Mouse (Mus musculus): ENCODE data around the gene Pigv. TPM values are rescaled to one million over a fixed set of nuclear protein-coding genes. Genes with fewer than 3 reads are reported as not detected.
"Not testable (repeated sequence)": the region's sequence is repeated elsewhere in the genome, so short reads cannot be mapped to it uniquely, and the experiment has no call there.

The Pigv gene
- total RNA-seq, 2 experiments from 2014 or later, result 8.3 to 9.6 TPM

DNA sequence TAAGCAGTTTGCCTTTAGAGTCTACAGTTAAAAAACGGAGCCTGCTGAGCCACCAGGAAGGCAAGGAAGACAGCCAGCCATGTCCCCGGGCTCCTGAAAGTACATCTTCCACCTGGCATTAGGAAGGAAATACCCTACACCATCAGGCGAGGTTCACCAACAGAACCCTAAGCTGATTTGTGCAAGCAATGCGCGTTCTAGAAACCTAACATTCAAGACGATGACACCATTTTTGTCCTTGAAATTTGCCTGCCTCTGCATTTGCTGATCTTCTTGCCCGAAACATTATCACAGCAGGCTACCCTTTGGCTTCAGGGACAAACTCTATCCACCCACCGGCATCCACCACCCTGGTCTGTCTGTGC lies 1.9 kb upstream of the Pigv start:
- intact Hi-C loops (cut with DNase I), result loop anchor here (5.0 kb wide), 1 partner anchor 33 kb away; no protein-coding TSS in a partner anchor
- DNase-seq (ENCODE audit: low spot score in 2 of 2), result no peak

DNA sequence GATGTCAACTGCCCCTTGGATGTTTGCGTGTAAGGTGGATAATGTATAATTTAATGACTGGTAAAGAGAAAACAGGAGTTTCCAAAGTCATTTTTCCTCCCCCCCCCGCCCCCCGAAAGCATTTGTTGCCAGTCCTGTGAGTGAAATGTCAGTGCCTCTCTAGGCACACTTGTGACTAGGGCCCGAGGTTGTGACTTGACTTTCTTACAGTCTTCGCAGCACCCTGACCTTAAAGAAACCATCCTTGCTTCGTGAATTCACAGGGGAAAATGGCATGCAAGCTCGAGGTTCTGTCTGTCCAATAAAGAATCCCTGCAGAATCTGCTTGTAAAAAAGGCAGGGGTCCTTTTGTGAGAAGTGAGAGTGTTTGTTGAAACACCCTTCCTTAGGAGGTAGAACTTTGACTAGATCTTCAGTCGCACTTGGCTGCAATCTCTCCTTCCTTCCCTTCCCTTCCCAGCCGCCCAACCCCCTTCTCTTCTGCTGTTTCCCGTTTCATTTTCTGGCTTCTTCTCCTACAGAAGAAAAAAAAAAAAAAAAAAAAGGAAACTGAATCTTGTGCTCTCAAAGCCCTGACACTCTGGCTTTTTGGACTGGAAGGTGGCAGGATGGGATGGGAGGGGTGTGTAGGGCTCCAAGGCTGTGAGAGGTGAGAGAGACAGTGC lies 1.4 kb upstream of the Pigv start:
- intact Hi-C loops (cut with DNase I), result loop anchor here (5.0 kb wide), 1 partner anchor 34 kb away; no protein-coding TSS in a partner anchor
- peak in 1 of 2 experiments; percentile 35 for DNase-seq (ENCODE audit: low spot score in 2 of 2)

DNA sequence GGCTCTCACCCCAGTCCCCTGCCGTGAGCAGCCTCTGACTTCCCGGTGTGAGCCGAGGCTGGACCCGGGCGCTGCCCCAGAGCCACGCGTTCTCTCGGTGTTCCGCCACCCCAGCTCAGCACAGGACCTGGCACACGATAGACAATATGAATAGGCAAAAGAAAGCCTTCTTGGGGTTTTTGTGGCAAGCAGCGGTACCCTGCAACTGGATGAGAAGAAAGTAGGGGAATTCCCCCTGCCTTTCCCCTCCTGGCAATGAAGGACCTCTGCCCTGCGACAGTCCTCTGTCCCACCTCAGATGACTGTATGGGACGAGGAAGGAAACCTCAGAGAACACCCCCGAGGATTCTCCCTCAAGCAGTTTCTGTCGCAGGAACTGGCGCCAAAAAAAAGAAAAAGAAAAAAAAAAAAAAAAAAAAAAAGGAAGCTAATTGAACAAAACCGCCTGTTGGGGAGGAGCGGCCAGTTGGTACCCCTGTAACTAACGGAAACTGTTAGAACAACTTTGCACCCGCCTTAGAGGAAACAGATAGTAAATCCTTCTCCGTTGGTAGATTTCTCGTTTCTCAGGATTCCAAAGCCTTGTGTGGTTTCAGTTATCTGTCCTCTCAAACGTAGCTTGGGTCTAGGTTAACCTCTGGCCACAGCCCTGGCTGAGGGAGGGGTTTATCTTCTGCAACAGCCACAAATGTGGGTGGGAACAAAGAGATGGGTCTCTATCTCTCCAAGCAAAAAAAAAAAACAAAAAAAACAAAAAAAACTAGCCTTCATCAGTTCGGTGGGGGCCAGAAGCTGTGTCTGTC lies 599 bp upstream of the Pigv start:
- DNase-seq (ENCODE audit: low spot score in 2 of 2), result no peak

GRCm38 (mm10) chr4:133671184-133671880 lies 1.1 kb downstream of the Pigv start:
- intact Hi-C loops (cut with DNase I), result loop anchor here (1.0 to 5.0 kb wide), 2 partner anchors 36 to 158 kb away; no protein-coding TSS in a partner anchor
- peak; percentile 77 to 81 for DNase-seq (ENCODE audit: low spot score in 2 of 2)

More for the DNA sequence above, 599 bp upstream of the Pigv start:
- intact Hi-C loops (cut with DNase I), result loop anchor here (1.0 to 5.0 kb wide), 3 partner anchors 34 to 140 kb away; no protein-coding TSS in a partner anchor

DNA sequence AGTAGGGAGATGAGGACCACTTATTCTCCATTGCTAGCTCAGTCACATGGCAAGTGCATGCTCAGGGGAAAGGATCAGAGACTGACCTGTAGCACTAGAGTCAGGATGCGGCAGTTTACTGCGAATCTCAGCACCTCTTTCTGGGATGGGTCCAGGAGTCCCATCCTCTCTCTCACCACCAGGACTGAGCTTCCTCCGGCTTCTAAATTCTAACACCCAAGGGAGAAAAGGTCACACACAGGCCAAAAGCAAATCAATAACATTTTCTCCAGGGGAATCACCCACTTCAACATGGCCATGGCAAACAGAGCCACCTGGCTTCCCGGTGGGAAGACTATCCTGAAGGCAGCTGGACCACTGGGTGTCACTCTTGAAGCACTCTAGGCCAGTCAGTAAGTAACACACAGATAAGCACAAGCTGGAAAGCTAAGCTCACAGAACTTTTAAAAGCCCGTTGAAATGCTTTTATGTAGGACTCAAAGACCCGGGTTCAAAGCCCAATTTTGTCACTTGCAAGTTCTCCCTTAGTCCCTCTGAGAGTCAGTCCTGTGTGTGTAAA lies 2.7 kb downstream of the Pigv start:
- DNase-seq (ENCODE audit: low spot score in 2 of 2), result no peak
- intact Hi-C loops (cut with DNase I), result loop anchor here (5.0 kb wide), 2 partner anchors 38 to 243 kb away; no protein-coding TSS in a partner anchor

GRCm38 (mm10) chr4:133668537-133668936 lies 3.9 kb downstream of the Pigv start:
- no peak for DNase-seq (ENCODE audit: low spot score in 2 of 2)
- intact Hi-C loops (cut with DNase I), result loop anchor here (5.0 kb wide), 1 partner anchor 244 kb away; no protein-coding TSS in a partner anchor

DNA sequence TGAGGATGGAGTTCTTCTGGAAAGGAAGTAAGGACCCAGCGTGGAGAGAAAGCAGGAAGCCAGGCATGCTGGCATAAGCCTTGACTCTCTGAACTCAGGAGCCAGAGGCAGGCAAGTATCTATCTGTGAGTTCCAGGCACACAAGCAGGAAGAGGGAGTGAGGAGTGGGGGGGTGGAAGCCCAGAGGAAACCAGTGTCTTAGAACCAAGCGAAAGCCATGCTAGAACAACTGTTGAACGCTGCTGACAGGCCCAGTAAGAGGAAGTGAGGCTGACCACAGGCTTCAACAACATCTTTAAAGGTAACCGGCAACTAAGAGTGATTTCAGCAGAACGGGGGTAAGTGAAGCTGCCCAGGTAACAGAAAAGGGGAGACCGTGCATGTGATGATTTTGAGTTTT lies 6.2 kb downstream of the Pigv start:
- intact Hi-C loops (cut with DNase I), result loop anchor here (5.0 kb wide), 1 partner anchor 246 kb away; no protein-coding TSS in a partner anchor
- DNase-seq (ENCODE audit: low spot score in 2 of 2), result no peak

DNA sequence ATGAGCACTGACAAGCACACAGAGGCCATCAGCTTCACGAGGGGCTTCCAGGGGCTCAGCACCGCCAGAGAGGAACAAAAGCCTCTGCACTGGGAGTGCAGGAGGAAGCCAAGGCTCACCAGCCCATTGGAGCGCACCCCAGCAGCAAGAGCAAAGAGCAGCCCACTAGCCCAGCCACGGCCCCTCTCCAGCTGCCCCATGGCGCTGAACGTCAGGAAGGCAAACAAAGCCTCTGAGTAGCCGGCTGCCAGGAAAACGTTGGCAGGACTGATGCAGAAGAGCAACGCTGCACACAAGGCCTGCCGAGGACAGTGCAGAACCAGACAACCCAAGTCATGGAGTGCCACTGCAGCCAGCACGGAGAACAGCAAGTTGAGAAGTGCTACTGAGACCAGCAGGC lies 7.3 kb downstream of the Pigv start:
- intact Hi-C loops (cut with DNase I), result loop anchor here (5.0 kb wide), 1 partner anchor 247 kb away; no protein-coding TSS in a partner anchor
- DNase-seq (ENCODE audit: low spot score in 2 of 2), result no peak

DNA sequence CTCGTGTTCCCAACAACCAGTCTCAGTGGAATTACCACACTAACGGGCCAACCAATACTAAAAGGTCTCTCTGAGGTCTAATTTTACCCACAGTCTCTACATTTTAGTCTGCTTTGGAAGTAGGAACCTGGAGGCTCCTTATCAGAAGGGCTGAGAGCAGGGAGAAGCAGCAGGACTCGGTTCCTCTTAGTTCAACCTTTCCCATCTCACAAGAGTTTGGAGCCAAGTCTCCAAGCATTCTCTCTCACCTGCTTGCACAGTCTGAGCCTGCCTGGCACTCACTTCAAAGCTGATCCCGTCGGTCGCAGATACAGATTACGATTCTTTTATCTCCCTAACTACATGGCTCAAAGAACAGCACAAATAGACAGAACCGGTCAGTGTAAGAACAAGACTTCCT lies 9.5 kb downstream of the Pigv start:
- intact Hi-C loops (cut with DNase I), result no loop called here
- no peak for DNase-seq (ENCODE audit: low spot score in 2 of 2)

DNA sequence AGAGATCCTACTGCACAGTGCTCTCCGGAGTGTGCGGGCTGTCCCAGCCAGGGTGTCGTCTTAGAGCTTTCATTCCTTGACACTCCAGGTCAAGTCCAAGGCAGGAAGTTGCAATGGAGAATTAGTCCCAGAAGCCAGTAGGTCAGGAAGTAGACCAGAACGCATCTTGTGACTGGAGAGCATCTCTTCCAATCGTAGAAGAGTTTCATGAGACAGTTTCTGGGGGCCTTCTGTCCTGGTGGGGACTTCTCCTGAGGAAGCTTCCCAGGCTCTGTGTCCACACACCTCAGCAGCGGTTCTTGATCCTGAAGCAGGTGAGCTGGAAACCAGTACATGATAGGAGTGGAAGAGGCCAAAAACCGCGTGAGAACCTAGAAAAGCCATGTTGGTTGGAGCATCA lies 10.0 kb downstream of the Pigv start:
- intact Hi-C loops (cut with DNase I), result no loop called here
- no peak for DNase-seq (ENCODE audit: low spot score in 2 of 2)

DNA sequence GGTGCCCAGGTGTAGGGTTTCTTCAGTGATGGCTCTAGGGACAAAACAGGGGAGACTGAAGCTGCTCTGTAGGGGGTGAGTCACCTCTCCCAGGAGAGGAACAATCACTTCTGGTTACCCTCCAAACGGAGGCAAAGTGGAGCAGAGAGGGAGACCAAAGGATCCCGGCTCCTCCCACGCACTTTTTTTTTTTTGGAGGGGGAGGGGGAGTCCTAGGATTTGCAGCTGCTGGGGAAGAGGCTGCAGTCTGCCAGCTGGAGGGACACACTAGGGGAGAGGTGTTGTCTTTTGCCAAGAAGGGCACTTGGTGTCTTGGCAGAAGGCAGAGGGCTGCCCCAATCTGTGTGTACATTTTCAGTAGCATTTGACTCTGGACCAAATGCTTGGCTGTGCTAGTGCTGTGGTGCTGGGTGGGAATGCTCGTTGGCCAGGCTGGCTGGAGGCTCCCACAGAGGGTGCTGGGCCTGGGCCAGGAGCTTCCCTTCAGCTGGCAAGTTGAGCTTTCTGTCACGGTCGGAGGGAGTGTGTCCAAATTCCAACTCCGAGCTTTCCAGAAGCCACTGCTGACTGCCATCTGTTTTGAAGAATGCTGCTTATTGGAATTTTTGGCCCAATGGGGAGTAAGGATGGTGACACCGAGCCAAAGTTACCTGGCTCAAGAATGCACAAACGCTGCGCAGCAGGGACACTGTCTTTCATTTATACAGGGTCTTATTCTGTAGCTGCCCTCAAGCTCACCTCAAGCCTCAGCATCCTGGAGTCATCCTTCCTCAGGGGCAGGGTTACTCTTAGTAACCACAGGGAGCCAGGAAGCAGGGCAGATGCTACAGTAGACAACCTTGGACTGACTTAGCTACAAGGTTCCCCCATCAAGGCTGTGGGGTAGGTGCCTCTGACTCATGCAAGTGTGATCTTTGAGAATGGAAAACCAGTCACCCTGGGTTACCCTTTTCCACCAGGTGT lies 12.0 kb downstream of the Pigv start:
- intact Hi-C loops (cut with DNase I), result no loop called here

GRCm38 (mm10) chr4:133659497-133660192 lies 12.8 kb downstream of the Pigv start:
- intact Hi-C loops (cut with DNase I), result no loop called here
- peak in 1 of 2 experiments; percentile 33 for DNase-seq (ENCODE audit: low spot score in 2 of 2)

More for the DNA sequence above, 12.0 kb downstream of the Pigv start:
- peak; percentile 79 to 80 for DNase-seq (ENCODE audit: low spot score in 2 of 2)

DNA sequence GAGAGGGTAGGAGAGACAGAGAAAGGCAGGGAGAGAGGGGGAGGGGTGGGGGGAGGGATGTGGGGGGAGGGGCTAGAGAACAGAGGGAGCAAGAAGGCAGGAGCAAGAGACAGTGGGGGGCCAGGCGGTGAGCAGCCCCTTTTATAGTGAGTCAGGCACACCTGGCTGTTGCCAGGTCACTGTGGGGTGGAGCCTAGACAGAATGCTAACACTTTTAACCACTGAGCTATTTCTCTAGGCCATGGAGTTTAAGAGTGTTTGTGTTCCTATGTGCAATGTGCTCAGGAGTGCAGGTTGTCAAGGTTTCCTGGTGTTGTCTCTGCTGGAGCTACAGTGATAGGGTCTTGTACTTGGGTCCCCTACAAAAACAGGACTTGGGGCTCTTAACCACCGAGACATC lies 13.7 kb downstream of the Pigv start:
- DNase-seq (ENCODE audit: low spot score in 2 of 2), result no peak
- intact Hi-C loops (cut with DNase I), result no loop called here

DNA sequence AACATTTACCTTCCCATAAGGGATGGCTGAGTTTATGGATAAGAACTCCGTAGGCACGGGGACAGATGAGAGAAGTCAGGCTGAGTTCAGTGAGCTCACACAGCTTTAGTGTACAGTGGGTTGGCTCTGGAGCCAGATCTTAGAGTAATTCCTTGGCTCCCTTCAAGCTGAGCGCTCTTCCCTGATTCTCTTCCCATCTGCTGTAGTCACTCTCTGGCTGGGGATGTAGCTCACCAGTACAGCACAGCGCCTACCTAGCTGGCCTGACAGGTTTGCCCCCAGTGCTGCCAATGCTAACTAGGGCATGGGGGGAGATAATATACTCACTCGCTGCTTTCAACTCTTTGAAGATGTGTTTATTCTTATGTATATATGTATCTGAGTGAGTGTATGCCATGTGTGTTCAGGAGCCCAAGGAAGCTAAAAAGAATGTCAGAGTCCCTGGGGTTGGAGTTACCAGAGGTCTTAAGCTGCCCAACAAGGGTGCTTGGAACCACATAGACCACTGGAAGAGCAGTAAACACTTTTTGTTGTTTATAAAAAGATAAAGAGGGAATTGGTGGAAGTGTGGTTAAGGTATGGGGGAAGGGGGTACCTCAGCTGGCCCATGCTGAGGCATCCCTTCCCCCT lies 14.5 kb downstream of the Pigv start:
- DNase-seq (ENCODE audit: low spot score in 2 of 2), result no peak
- intact Hi-C loops (cut with DNase I), result no loop called here

DNA sequence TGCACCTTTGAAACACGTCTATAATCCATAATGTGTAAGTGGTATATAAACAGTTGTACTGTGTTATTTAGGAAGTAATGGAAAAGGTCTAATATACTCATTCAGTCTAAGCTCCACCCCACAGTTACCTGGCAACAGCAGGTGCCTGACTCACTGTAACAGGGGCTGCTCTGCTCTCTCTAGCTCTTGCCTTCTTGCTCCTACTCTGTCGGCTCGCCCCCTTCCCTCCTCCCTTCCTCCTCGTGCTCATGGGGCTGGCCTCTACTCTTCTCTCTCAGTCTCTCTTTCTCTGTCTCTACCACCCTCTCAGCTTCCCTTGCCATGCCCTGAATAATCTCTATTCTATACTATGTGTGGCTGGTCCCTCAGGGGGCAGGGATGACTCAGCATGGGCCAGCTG lies 15.4 kb downstream of the Pigv start:
- DNase-seq (ENCODE audit: low spot score in 2 of 2), result no peak
- intact Hi-C loops (cut with DNase I), result no loop called here

DNA sequence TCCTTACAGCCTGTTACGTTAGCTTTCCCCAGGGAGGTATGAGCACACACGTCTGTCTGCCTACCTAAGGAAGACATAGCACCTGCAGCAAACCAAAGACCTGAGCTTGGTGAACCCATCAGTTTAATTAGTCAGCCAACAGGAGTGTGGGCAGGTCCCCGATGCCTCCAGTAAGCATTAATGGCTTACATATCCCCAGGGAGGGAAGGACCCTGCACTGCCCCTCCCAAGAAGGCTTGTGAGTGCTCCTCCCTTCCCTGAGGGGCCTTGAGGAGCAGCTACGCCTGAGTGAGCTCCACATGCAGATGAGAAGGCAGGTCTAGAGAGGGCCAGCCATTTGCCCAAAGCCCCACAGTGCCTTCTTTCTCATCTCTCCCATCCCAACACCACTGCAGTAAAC lies 16.2 kb downstream of the Pigv start:
- intact Hi-C loops (cut with DNase I), result no loop called here
- no peak for DNase-seq (ENCODE audit: low spot score in 2 of 2)

GRCm38 (mm10) chr4:133654070-133654469 lies 18.4 kb downstream of the Pigv start:
- intact Hi-C loops (cut with DNase I), result loop anchor here (5.0 kb wide), 1 partner anchor 62 kb away; no protein-coding TSS in a partner anchor
- not testable (repeated sequence) for DNase-seq (ENCODE audit: low spot score in 2 of 2)
